Mouse (Mus musculus) telencephalon, adult 2 months (tissue): ENCODE results near the gene Zfp760.
"Not testable (repeated sequence)": the region's sequence is repeated elsewhere in the genome, so short reads cannot be mapped to it uniquely, and the experiment has no call there.

Experiments used
- DNase-seq: peaks from one replicate; pipeline ENCODE4 v3.0.0-alpha.2; 2011; ENCODE audit warnings: low read depth, low spot score

Gene Zfp760

GRCm38 (mm10) chr17:21707343-21707996 is at the start of gene Zfp760:
TSS of gene Zfp760 (plus strand) at chr17:21707741.
- peak; percentile 77 for DNase-seq

- not testable (repeated sequence) for DNase-seq
Measured at GRCm38 (mm10) chr17:21678826-21679225, 28.7 kb upstream of the Zfp760 start.

- DNase-seq, result peak; percentile 83
Measured at GRCm38 (mm10) chr17:21679273-21680018, 28.1 kb upstream of the Zfp760 start.

GRCm38 (mm10) chr17:21680019-21680376 is 27.5 kb upstream of the Zfp760 start:
- DNase-seq, result not testable (repeated sequence)

GRCm38 (mm10) chr17:21691560-21691959 is 16.0 kb upstream of the Zfp760 start, which contains the start of gene Gm10226:
TSS of gene Gm10226 (plus strand) at chr17:21691860.
- DNase-seq, result no peak

GRCm38 (mm10) chr17:21693342-21693741 is 14.2 kb upstream of the Zfp760 start:
- DNase-seq, result no peak

GRCm38 (mm10) chr17:21696073-21696472 is 11.5 kb upstream of the Zfp760 start:
- no peak for DNase-seq

GRCm38 (mm10) chr17:21702281-21703240 is 5.0 kb upstream of the Zfp760 start:
- no peak for DNase-seq

- no peak for DNase-seq
Measured at GRCm38 (mm10) chr17:21703414-21703813, 4.1 kb upstream of the Zfp760 start.

- DNase-seq, result no peak
Measured at GRCm38 (mm10) chr17:21708401-21708800, 860 bp downstream of the Zfp760 start.

- DNase-seq, result not testable (repeated sequence)
Measured at GRCm38 (mm10) chr17:21730495-21730894, 23.0 kb downstream of the Zfp760 start, which contains the start of gene Zfp229. TSS of gene Zfp229 (plus strand) at chr17:21730795.

GRCm38 (mm10) chr17:21733049-21733448 is 25.5 kb downstream of the Zfp760 start:
- no peak for DNase-seq

GRCm38 (mm10) chr17:21733529-21734031 is 26.0 kb downstream of the Zfp760 start:
- peak; percentile 53 for DNase-seq

GRCm38 (mm10) chr17:21752791-21753190 is 45.2 kb downstream of the Zfp760 start:
- no peak for DNase-seq

- no peak for DNase-seq
Measured at GRCm38 (mm10) chr17:21753342-21754208, 46.0 kb downstream of the Zfp760 start.

GRCm38 (mm10) chr17:21770336-21770735 is 62.8 kb downstream of the Zfp760 start:
- DNase-seq, result no peak
